Mouse (Mus musculus) ES-E14 (cell line): ENCODE measurements at regions not wholly inside any gene's neighbourhood (a gene's known extent, or its start where the extent isn't known, plus 50 kb on each side); places are given as distances from the start of the nearest gene placed in this dataset.

Source experiments
- HCFC1 ChIP-seq: IDR thresholded peaks from 2 replicates; pipeline ENCODE4 v1.6.1; 2012; ENCODE audit warnings: low read length, inconsistent platforms, borderline replicate concordance; ENCODE audit not compliant: insufficient read depth
- ZC3H11A ChIP-seq: IDR thresholded peaks from 2 replicates; pipeline ENCODE4 v1.6.1; 2012; ENCODE audit warnings: low read depth, mild to moderate bottlenecking, inconsistent platforms, low read length, borderline replicate concordance
- ZNF384 ChIP-seq: IDR thresholded peaks from 2 replicates; pipeline ENCODE4 v1.6.1; 2012; ENCODE audit warnings: low read depth, low read length, inconsistent platforms

- TF ChIP-seq HCFC1, result no peak
- no peak for TF ChIP-seq ZNF384
- TF ChIP-seq ZC3H11A, result no peak
Measured at GRCm38 (mm10) chr10:104660298-104660697, 466.5 kb downstream of the Gm4340 start.
